Mouse (Mus musculus): ENCODE measurements around the gene Magi1. TPM values are rescaled to one million over a fixed set of nuclear protein-coding genes. Genes with fewer than 3 reads are reported as not detected.

Magi1 gene
- polyA plus RNA-seq, 1 experiment from 2014 or later = 23.5 TPM

GRCm38 (mm10) chr6:94201940-94202339, 81.8 kb downstream of the Magi1 start:
- ATAC-seq (ENCODE audit: insufficient read depth, low FRiP score, low TSS enrichment) (no peak), DNase-seq (ENCODE audit: low spot score) (no peak)
- Histone ChIP-seq H3K9ac (ENCODE audit: low read length) (no peak overlapping the region), H3K4me3 (ENCODE audit: low read depth, low read length) (no peak overlapping the region), H3K36me3 (ENCODE audit: control insufficient read depth, insufficient read depth, low read length) (no peaks in the 10 kb centered on the region), H3K4me2 (ENCODE audit: low read depth) (no peak overlapping the region), H3K4me1 (ENCODE audit: control insufficient read depth, insufficient read depth, low read length) (no peaks in the 10 kb centered on the region), H3K9me3 (ENCODE audit: control insufficient read depth, low read length) (no peaks in the 10 kb centered on the region), H3K27me3 (ENCODE audit: control insufficient read depth, insufficient read depth, low read length) (no peaks in the 10 kb centered on the region), H3K27ac (ENCODE audit: low read depth, low read length) (no peak overlapping the region)
- WGBS = 92% methylated on average over 2 of the region's 2 CpGs

DNA sequence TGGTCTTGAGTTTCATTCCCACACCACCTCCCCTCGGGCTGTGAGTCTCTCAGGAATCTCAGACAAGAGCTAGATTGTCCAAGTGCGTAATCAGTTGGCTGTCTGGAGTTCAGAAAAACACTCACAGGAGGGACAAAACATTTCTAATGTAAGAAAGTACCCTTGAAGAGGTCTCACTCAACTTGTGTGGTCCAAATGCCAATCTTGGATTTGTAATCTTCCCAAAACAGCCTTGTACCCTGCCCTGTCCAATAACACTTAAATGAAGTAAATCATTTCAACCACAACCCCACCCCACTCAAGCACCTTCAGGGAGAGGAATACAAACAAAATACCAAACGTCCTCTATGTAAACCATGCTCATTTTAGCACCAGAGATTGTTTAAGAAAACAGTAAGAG, 82.8 kb downstream of the Magi1 start:
- no peak for DNase-seq (ENCODE audit: low spot score)
- H3K9ac ChIP-seq (ENCODE audit: low read length) = no peak overlapping the region
- no peak overlapping the region for H3K4me3 ChIP-seq (ENCODE audit: low read depth, low read length)
- WGBS = 74% methylated on average over 3 of the region's 3 CpGs
- H3K27me3 ChIP-seq (ENCODE audit: control insufficient read depth, insufficient read depth, low read length) = no peaks in the 10 kb centered on the region
- no peaks in the 10 kb centered on the region for H3K9me3 ChIP-seq (ENCODE audit: control insufficient read depth, low read length)
- H3K4me1 ChIP-seq (ENCODE audit: control insufficient read depth, insufficient read depth, low read length) = no peaks in the 10 kb centered on the region
- no peaks in the 10 kb centered on the region for H3K36me3 ChIP-seq (ENCODE audit: control insufficient read depth, insufficient read depth, low read length)
- no peak for ATAC-seq (ENCODE audit: insufficient read depth, low FRiP score, low TSS enrichment)
- no peak overlapping the region for H3K27ac ChIP-seq (ENCODE audit: low read depth, low read length)
- no peak overlapping the region for H3K4me2 ChIP-seq (ENCODE audit: low read depth)

DNA sequence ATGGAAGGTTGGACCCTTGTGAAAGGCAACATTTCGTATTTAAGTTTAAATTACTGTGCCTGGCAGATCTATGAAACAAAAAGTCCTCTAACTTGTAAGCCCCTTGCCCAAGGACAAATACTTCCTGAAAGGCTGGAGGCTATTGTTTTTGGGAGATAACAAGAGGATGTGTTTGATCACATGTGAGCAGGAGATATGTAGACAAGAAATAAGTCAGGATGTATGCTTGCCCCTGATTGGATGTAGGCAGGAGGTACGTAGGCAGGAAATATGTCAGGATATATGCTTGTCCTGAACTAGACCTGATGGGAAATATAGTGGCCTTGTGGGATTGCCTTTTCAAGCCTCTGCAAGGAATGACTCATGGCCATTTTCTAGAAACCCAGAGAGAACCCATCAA, 84.0 kb downstream of the Magi1 start:
- Histone ChIP-seq H3K27ac (ENCODE audit: low read depth, low read length) (no peak overlapping the region), H3K36me3 (ENCODE audit: control insufficient read depth, insufficient read depth, low read length) (no peaks in the 10 kb centered on the region), H3K4me3 (ENCODE audit: low read depth, low read length) (no peak overlapping the region), H3K9me3 (ENCODE audit: control insufficient read depth, low read length) (no peaks in the 10 kb centered on the region), H3K27me3 (ENCODE audit: control insufficient read depth, insufficient read depth, low read length) (no peaks in the 10 kb centered on the region), H3K9ac (ENCODE audit: low read length) (no peak overlapping the region), H3K4me1 (ENCODE audit: control insufficient read depth, insufficient read depth, low read length) (no peaks in the 10 kb centered on the region), H3K4me2 (ENCODE audit: low read depth) (no peak overlapping the region)
- DNase-seq (ENCODE audit: low spot score) (no peak), ATAC-seq (ENCODE audit: insufficient read depth, low FRiP score, low TSS enrichment) (no peak)
- 85% methylated on average over 2 of the region's 2 CpGs for WGBS

DNA sequence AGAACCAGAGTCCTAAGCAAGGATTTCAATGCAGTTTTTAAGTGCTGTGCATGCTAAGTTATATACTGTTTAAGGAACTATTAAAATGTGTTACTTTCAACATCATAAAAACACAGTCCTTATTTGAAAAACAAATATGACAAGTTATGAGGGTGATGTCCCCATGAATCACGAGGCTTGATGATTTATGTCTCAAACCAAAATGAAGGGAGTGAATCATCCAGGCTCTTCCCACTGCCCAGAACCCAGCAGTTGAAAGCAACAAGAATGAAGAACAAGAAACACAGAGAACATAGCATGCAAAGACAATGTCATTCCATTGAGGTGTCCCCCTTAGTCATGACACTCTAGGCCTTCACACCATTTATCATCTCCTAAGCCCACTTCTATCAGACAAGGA, 85.9 kb downstream of the Magi1 start:
- WGBS = 75% methylated on average over 1 of the region's 1 CpGs
- no peaks in the 10 kb centered on the region for H3K9me3 ChIP-seq (ENCODE audit: control insufficient read depth, low read length)
- no peaks in the 10 kb centered on the region for H3K27me3 ChIP-seq (ENCODE audit: control insufficient read depth, insufficient read depth, low read length)
- H3K4me2 ChIP-seq (ENCODE audit: low read depth) = no peak overlapping the region
- H3K36me3 ChIP-seq (ENCODE audit: control insufficient read depth, insufficient read depth, low read length) = no peaks in the 10 kb centered on the region
- no peak for DNase-seq (ENCODE audit: low spot score)
- H3K4me1 ChIP-seq (ENCODE audit: control insufficient read depth, insufficient read depth, low read length) = no peaks in the 10 kb centered on the region
- H3K9ac ChIP-seq (ENCODE audit: low read length) = no peak overlapping the region
- no peak overlapping the region for H3K4me3 ChIP-seq (ENCODE audit: low read depth, low read length)
- H3K27ac ChIP-seq (ENCODE audit: low read depth, low read length) = no peak overlapping the region
- ATAC-seq (ENCODE audit: insufficient read depth, low FRiP score, low TSS enrichment) = no peak

GRCm38 (mm10) chr6:94195303-94195911, 88.3 kb downstream of the Magi1 start:
- H3K4me3 ChIP-seq (ENCODE audit: low read depth, low read length) = no peak overlapping the region

DNA sequence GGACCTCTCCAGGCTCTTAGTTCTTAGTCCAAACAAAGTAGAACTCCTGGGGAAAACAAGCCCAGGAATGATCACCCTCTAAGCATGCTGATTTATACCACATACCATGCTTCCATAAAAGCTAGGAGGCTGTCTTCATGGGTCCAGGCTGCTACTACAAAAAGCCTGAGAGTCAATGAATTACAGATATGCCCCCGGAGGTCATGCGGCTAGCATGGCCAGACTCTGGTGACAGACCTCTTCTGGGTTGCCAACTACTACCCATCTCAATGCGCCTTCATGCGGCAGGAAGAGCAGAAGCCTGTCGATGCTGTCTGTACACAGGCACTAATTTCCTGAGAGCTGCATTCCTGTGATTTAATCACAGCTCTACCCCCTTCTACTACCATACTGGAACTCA, 92.9 kb downstream of the Magi1 start:
- H3K9me3 ChIP-seq (ENCODE audit: control insufficient read depth, low read length) = no peaks in the 10 kb centered on the region

More at GRCm38 (mm10) chr6:94195303-94195911, 88.3 kb downstream of the Magi1 start:
- DNase-seq (ENCODE audit: low spot score) (no peak), ATAC-seq (ENCODE audit: insufficient read depth, low FRiP score, low TSS enrichment) (no peak)
- WGBS = 86% methylated on average over 14 of the region's 14 CpGs
- H3K9ac ChIP-seq (ENCODE audit: low read length) = no peak overlapping the region
- H3K27ac ChIP-seq (ENCODE audit: low read depth, low read length) = no peak overlapping the region
- H3K27me3 ChIP-seq (ENCODE audit: control insufficient read depth, insufficient read depth, low read length) = no peaks in the 10 kb centered on the region
- no peaks in the 10 kb centered on the region for H3K36me3 ChIP-seq (ENCODE audit: control insufficient read depth, insufficient read depth, low read length)
- no peaks in the 10 kb centered on the region for H3K9me3 ChIP-seq (ENCODE audit: control insufficient read depth, low read length)
- H3K4me1 ChIP-seq (ENCODE audit: control insufficient read depth, insufficient read depth, low read length) = no peaks in the 10 kb centered on the region
- no peak overlapping the region for H3K4me2 ChIP-seq (ENCODE audit: low read depth)

GRCm38 (mm10) chr6:94189379-94189778, 94.3 kb downstream of the Magi1 start:
- Histone ChIP-seq H3K27me3 (ENCODE audit: control insufficient read depth, insufficient read depth, low read length) (no peaks in the 10 kb centered on the region), H3K36me3 (ENCODE audit: control insufficient read depth, insufficient read depth, low read length) (no peaks in the 10 kb centered on the region), H3K4me3 (ENCODE audit: low read depth, low read length) (no peak overlapping the region), H3K9ac (ENCODE audit: low read length) (no peak overlapping the region), H3K4me2 (ENCODE audit: low read depth) (no peak overlapping the region), H3K27ac (ENCODE audit: low read depth, low read length) (no peak overlapping the region), H3K4me1 (ENCODE audit: control insufficient read depth, insufficient read depth, low read length) (no peaks in the 10 kb centered on the region; the same call in 1 of the 2 replicates), H3K9me3 (ENCODE audit: control insufficient read depth, low read length) (no peaks in the 10 kb centered on the region)
- DNase-seq (ENCODE audit: low spot score) (no peak), ATAC-seq (ENCODE audit: insufficient read depth, low FRiP score, low TSS enrichment) (no peak)
- WGBS = 62% methylated on average over 5 of the region's 5 CpGs

More for the DNA sequence above, 92.9 kb downstream of the Magi1 start:
- Histone ChIP-seq H3K4me3 (ENCODE audit: low read depth, low read length) (no peak overlapping the region), H3K27me3 (ENCODE audit: control insufficient read depth, insufficient read depth, low read length) (no peaks in the 10 kb centered on the region), H3K9ac (ENCODE audit: low read length) (no peak overlapping the region), H3K4me2 (ENCODE audit: low read depth) (no peak overlapping the region), H3K4me1 (ENCODE audit: control insufficient read depth, insufficient read depth, low read length) (no peaks in the 10 kb centered on the region; the same call in 1 of the 2 replicates), H3K27ac (ENCODE audit: low read depth, low read length) (no peak overlapping the region), H3K36me3 (ENCODE audit: control insufficient read depth, insufficient read depth, low read length) (no peaks in the 10 kb centered on the region)
- no peak for DNase-seq (ENCODE audit: low spot score)
- no peak for ATAC-seq (ENCODE audit: insufficient read depth, low FRiP score, low TSS enrichment)
- 77% methylated on average over 5 of the region's 5 CpGs for WGBS

DNA sequence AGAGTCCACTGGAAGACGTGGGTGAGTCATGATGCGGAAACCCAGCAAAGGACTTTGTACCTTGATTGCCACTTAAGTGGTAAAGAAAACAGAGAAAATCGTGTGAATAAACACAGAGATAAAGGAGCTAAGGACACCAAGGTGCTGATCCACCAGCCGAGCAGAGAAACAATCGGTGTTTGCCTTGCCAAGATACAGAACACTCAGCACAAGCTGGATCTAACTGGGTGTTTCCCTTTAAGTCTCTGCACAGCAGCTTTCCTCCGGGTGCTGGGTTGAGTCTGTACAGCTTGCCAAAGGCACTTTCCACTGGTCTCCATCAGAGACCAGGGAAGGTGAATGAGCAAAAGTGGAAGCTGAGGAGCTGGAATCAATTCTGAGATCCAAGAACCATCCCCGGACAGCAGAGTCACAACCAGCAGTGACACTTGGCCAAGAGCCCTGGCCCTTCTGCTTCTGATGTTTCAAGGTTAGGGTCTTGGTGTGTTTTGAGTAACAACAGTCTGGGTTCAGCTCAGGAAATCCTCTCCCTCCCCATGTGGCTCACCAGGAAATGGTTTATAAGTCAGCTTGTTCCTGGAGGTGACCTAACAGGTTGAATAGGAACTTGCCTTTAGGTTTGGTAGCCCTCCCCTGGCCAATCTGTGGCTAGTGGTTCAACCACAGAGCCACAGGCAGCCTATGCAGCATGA, 96.9 kb downstream of the Magi1 start:
- Histone ChIP-seq H3K36me3 (ENCODE audit: control insufficient read depth, insufficient read depth, low read length) (no peaks in the 10 kb centered on the region), H3K9ac (ENCODE audit: low read length) (no peak overlapping the region), H3K4me2 (ENCODE audit: low read depth) (no peak overlapping the region), H3K27me3 (ENCODE audit: control insufficient read depth, insufficient read depth, low read length) (no peaks in the 10 kb centered on the region), H3K27ac (ENCODE audit: low read depth, low read length) (no peak overlapping the region), H3K9me3 (ENCODE audit: control insufficient read depth, low read length) (no peaks in the 10 kb centered on the region), H3K4me3 (ENCODE audit: low read depth, low read length) (no peak overlapping the region), H3K4me1 (ENCODE audit: control insufficient read depth, insufficient read depth, low read length) (peaks cover 7% of the 10 kb centered on the region; the same call in 1 of the 2 replicates)
- WGBS = 61% methylated on average over 7 of the region's 7 CpGs
- no peak for DNase-seq (ENCODE audit: low spot score)
- no peak for ATAC-seq (ENCODE audit: insufficient read depth, low FRiP score, low TSS enrichment)

GRCm38 (mm10) chr6:94184268-94184667, 99.4 kb downstream of the Magi1 start:
- peaks cover 8% of the 10 kb centered on the region; the same call in 1 of the 2 replicates for H3K4me1 ChIP-seq (ENCODE audit: control insufficient read depth, insufficient read depth, low read length)
- no peak for ATAC-seq (ENCODE audit: insufficient read depth, low FRiP score, low TSS enrichment)
- no peaks in the 10 kb centered on the region for H3K9me3 ChIP-seq (ENCODE audit: control insufficient read depth, low read length)
- WGBS = 62% methylated on average over 4 of the region's 4 CpGs
- no peak for DNase-seq (ENCODE audit: low spot score)
- H3K27me3 ChIP-seq (ENCODE audit: control insufficient read depth, insufficient read depth, low read length) = no peaks in the 10 kb centered on the region
- no peak overlapping the region for H3K4me3 ChIP-seq (ENCODE audit: low read depth, low read length)
- no peak overlapping the region for H3K9ac ChIP-seq (ENCODE audit: low read length)
- no peak overlapping the region for H3K4me2 ChIP-seq (ENCODE audit: low read depth)
- no peaks in the 10 kb centered on the region for H3K36me3 ChIP-seq (ENCODE audit: control insufficient read depth, insufficient read depth, low read length)
- H3K27ac ChIP-seq (ENCODE audit: low read depth, low read length) = no peak overlapping the region

All from neural tube, embryonic 11.5 days (tissue).